Comparison of ENCODE assay signal across 8 mouse cellular contexts in the genomic region with DNA sequence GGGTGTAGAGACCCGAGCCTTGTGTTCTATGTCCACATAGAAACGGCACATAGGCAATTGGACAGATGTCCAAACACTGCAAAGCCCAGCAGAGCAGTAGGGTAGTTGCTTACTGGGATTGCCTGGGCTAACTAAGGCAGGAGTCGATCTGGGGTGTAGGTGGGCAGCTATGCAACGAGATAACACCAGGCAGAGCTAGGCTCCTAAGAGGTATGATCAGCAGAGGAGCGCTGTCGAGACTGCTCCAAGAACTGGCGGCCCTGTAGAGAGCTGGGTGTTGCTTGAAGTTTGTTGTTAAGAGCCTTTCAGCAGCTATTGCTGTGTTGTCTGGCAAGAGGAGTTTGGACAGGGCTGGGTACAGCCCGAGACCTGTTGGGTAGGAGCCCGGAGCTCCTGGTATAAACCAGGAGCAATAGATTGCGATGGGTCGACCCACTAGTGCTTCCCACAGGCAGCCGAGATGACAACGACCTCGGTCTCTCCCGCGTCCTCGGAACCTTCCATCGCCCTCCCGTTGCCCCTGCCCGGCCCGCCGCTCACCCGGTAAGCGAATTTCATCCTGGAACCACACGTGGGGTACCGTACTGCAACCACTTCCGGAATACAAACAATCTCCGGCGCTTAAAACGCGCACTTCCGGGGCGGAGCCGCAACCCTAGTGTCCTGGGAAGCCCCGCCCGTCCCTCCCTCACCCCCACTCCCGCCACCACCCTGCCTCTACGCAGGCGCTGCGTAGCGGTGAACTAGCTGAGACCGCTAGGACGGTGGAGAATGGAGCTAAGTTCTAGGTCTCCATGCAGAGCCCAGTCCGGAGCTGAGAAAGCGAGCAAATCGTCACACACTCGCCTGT. TPM values are rescaled to one million over a fixed set of nuclear protein-coding genes. Genes with fewer than 3 reads are reported as not detected.
DNase-seq lines count a peak whose midpoint lies in the region; ATAC-seq and TF ChIP-seq lines count a peak whose summit lies in the region.

A gene (minus strand): TSS at position 619 of the 850 bp plus-strand sequence.

- H3K4me3 ChIP-seq in bone marrow, adult 2 months (replicated peaks; ENCODE audit: control insufficient read depth, low read depth, low read length): peak within 1 kb of the TSS; percentile 81
- H3K4me3 ChIP-seq in embryonic facial prominence, embryonic 15.5 days (replicated peaks): peak within 1 kb of the TSS; percentile 70
- H3K4me3 ChIP-seq in kidney, embryonic 14.5 days (ENCODE audit: low read length): peak within 1 kb of the TSS; percentile 79
- H3K4me3 ChIP-seq in limb, embryonic 15.5 days: peak within 1 kb of the TSS; percentile 77

- TF ChIP-seq POLR2A in bone marrow, adult 2 months (IDR thresholded peaks at IDR 0.05; ENCODE audit: borderline replicate concordance, control insufficient read depth, low read depth, low read length): peak; percentile 54; the same call in 1 of the 2 replicates

- peak; percentile 95 for DNase-seq in 416B (ENCODE audit: low read depth)
- DNase-seq in heart, adult 9 months (ENCODE audit: low spot score in 2 of 2): peak; percentile 87 to 89
- DNase-seq in monocyte, adult 2 months (ENCODE audit: low read depth in 1 of 2, low spot score in 2 of 2): peak; percentile 59 to 76
- peak; percentile 87 to 90 for DNase-seq in spleen, postnatal 36 days (ENCODE audit: low spot score in 2 of 2)

- H3K4me1 ChIP-seq in bone marrow, adult 2 months (ENCODE audit: control insufficient read depth, insufficient read depth, low read length): peaks cover 4% of the 10 kb centered on the region
- peaks cover 18% of the 10 kb centered on the region for H3K4me1 ChIP-seq in embryonic facial prominence, embryonic 15.5 days
- 0 out of 2 replicates have a peak, but pooled peaks cover 9% of the 10 kb centered on the region for H3K4me1 ChIP-seq in kidney, embryonic 14.5 days (ENCODE audit: control insufficient read depth, insufficient read depth, low read length)
- H3K4me1 ChIP-seq in limb, embryonic 15.5 days: peaks cover 17% of the 10 kb centered on the region

- 1% methylated on average over 47 of the region's 47 CpGs for WGBS in bone marrow, adult 2 months
- 2% methylated on average over 47 of the region's 47 CpGs for WGBS in embryonic facial prominence, embryonic 15.5 days
- under 1% methylated on average over 47 of the region's 47 CpGs for WGBS in kidney, embryonic 14.5 days
- 1% methylated on average over 47 of the region's 47 CpGs for WGBS in limb, embryonic 15.5 days

- peak within 1 kb of the TSS; percentile 94 for H3K4me2 ChIP-seq in embryonic facial prominence, embryonic 15.5 days (replicated peaks)
- peak within 1 kb of the TSS; percentile 75 for H3K4me2 ChIP-seq in kidney, embryonic 14.5 days (replicated peaks; ENCODE audit: low read depth, low read length)
- H3K4me2 ChIP-seq in limb, embryonic 15.5 days: peak within 1 kb of the TSS; percentile 92

- H3K27ac ChIP-seq in bone marrow, adult 2 months (ENCODE audit: control insufficient read depth, insufficient read depth, low read depth, low read length, poor library complexity): peak within 1 kb of the TSS; percentile 32
- peak within 1 kb of the TSS; percentile 84 for H3K27ac ChIP-seq in embryonic facial prominence, embryonic 15.5 days (replicated peaks)
- peak within 1 kb of the TSS; percentile 57; the same call in 1 of the 2 replicates for H3K27ac ChIP-seq in kidney, embryonic 14.5 days (ENCODE audit: low read depth, low read length)
- H3K27ac ChIP-seq in limb, embryonic 15.5 days: peak within 1 kb of the TSS; percentile 71

- no peaks in the 10 kb centered on the region for H3K9me3 ChIP-seq in embryonic facial prominence, embryonic 15.5 days (replicated peaks)
- no peaks in the 10 kb centered on the region for H3K9me3 ChIP-seq in kidney, embryonic 14.5 days (ENCODE audit: control insufficient read depth, low read length)
- no peaks in the 10 kb centered on the region for H3K9me3 ChIP-seq in limb, embryonic 15.5 days

- ATAC-seq in embryonic facial prominence, embryonic 15.5 days (ENCODE audit: insufficient number of reproducible peaks, low FRiP score, low TSS enrichment, low read depth): peak; percentile 92
- peak; percentile 95 for ATAC-seq in kidney, embryonic 14.5 days (ENCODE audit: low FRiP score, low TSS enrichment)
- ATAC-seq in limb, embryonic 15.5 days (ENCODE audit: insufficient number of reproducible peaks, low FRiP score, low TSS enrichment, low read depth): peak; percentile 91

- no peak for TF ChIP-seq CTCF in bone marrow, adult 2 months (IDR thresholded peaks at IDR 0.05; ENCODE audit: control insufficient read depth, insufficient read depth, low read length)

- peak within 1 kb of the TSS; percentile 64 for H3K9ac ChIP-seq in embryonic facial prominence, embryonic 15.5 days
- peak within 1 kb of the TSS; percentile 68 for H3K9ac ChIP-seq in kidney, embryonic 14.5 days (ENCODE audit: low read depth, low read length)
- H3K9ac ChIP-seq in limb, embryonic 15.5 days: peak within 1 kb of the TSS; percentile 56

- peaks cover 63% of the 10 kb centered on the region for H3K36me3 ChIP-seq in embryonic facial prominence, embryonic 15.5 days
- peaks cover 60% of the 10 kb centered on the region for H3K36me3 ChIP-seq in kidney, embryonic 14.5 days (ENCODE audit: control insufficient read depth, insufficient read depth, low read length)
- H3K36me3 ChIP-seq in limb, embryonic 15.5 days: peaks cover 61% of the 10 kb centered on the region

- no peaks in the 10 kb centered on the region for H3K27me3 ChIP-seq in embryonic facial prominence, embryonic 15.5 days
- no peaks in the 10 kb centered on the region for H3K27me3 ChIP-seq in kidney, embryonic 14.5 days (ENCODE audit: control insufficient read depth, insufficient read depth, low read length)
- no peaks in the 10 kb centered on the region for H3K27me3 ChIP-seq in limb, embryonic 15.5 days

RNA-seq across cellular contexts. Expression of the gene that starts here (rescaled TPM):
- 7.2 and 13.9 TPM in 2 replicates for polyA plus RNA-seq in bone marrow, adult 2 months (2011; ENCODE audit: insufficient read depth, insufficient read length, low replicate concordance, missing spikeins)
- polyA plus RNA-seq in embryonic facial prominence, embryonic 15.5 days (2015; fragmentation: Nextera tagmentation; extraction: Ambion mirVana): 17.9 and 18.4 TPM in 2 replicates
- polyA plus RNA-seq in kidney, embryonic 14.5 days (2014; fragmentation: Nextera tagmentation; extraction: Ambion mirVana): 10.4 and 19.9 TPM in 2 replicates
- 18.5 and 18.9 TPM in 2 replicates for polyA plus RNA-seq in limb, embryonic 15.5 days (2015; fragmentation: Nextera tagmentation; extraction: Ambion mirVana)

Comparison
In these comparisons a context has a peak if more than half of its experiments do, and no peak if none do; other contexts are left out.
1. Peak in every context shown above with its lines: DNase-seq, ATAC-seq, H3K4me3 ChIP-seq and H3K27ac ChIP-seq.
2. H3K27ac ChIP-seq: peak in every context shown above with its lines; median percentile 84 in embryonic facial prominence, embryonic 15.5 days; 71 in limb, embryonic 15.5 days; 57 in kidney, embryonic 14.5 days; 32 in bone marrow, adult 2 months.